Mouse (Mus musculus) T-helper 17 cell (primary cell): ENCODE data around the gene Rfc2.

Experiments used
- in situ Hi-C, 2 experiments: fragments of 300-600 bp; cut with MboI, MseI; formaldehyde crosslinking; loops; 1 replicate in 1 of 2; 2 replicates in 1 of 2; pipeline ENCODE4 v1.15.1; 2025; ENCODE audit warnings: high pct_unique_total_duplicates in 2 of 2

Rfc2 gene

GRCm38 (mm10) chr5:134581146-134581545 lies at the start of gene Rfc2:
TSS of gene Rfc2 (plus strand) at chr5:134581366.
- in situ Hi-C loops = loop anchor here in 1 of 2 experiments (10.0 kb wide), 1 partner anchor 784 kb away; the partner anchor contains the start of gene Nsun5

- in situ Hi-C loops = no loop called here
Measured at GRCm38 (mm10) chr5:134531585-134531984, 49.6 kb upstream of the Rfc2 start.

GRCm38 (mm10) chr5:134532417-134532816 lies 48.7 kb upstream of the Rfc2 start:
- in situ Hi-C loops = no loop called here

GRCm38 (mm10) chr5:134536036-134536435 lies 45.1 kb upstream of the Rfc2 start:
- in situ Hi-C loops = no loop called here

GRCm38 (mm10) chr5:134539891-134540290 lies 41.3 kb upstream of the Rfc2 start:
- in situ Hi-C loops = loop anchor here in 1 of 2 experiments (5.0 kb wide), 1 partner anchor 38 kb away; no protein-coding TSS in a partner anchor

GRCm38 (mm10) chr5:134540881-134541280 lies 40.3 kb upstream of the Rfc2 start:
- in situ Hi-C loops = loop anchor here in 1 of 2 experiments (5.0 kb wide), 1 partner anchor 39 kb away; no protein-coding TSS in a partner anchor

DNA sequence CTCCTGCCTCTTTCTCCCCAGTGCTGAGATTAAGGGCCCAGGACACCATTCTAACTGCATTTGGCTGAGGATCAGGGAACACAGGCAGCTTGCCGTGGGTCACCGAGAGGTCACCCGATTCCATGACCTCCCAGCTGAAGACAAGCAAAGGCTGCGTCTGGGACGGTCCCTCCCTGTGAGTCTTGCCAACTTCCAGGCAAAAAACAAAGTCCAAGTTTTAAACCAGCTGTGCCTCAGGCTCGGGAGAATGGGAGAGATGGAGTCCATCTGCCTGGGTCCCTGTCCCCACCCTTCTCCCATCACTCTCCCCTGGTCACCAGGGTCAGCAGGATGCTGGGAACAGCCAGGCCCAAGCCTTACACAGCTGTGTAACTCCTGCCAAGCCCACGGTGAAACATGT lies 39.5 kb upstream of the Rfc2 start:
- in situ Hi-C loops = loop anchor here in 1 of 2 experiments (5.0 kb wide), 1 partner anchor 39 kb away; no protein-coding TSS in a partner anchor

DNA sequence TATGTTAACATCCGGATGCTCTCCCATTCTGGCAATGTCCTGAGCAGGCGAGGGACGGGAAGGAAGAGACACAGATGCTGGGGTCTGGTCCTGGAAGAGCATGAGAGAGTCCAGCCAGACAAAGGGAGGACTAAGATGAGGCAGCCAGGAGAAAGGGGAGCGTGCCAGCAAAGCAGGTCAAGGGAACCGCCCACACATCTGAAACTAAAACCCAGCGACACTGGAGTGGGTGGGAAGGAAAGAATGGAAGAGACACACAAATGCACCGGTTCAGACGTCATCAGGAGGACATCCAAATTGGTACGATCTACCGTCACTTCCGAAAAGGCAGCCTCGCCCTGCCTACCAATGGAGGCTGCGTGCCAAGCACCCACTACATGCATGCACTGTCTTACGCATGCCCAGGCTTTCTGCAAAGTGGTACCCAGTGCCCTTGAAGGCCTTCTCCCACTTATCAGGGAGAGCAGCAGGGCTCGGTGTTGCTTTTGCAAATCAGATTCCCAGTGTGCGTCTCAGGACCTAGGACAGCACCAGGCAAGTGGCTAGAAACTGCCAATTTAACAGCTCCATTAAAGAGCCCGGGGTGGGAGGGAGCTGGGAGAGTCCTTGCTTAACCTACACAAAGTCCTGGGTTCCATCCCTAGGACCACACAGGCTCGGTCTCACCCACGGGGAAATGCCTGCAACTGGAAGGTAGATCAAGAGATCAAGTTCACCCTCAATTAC lies 36.5 kb upstream of the Rfc2 start:
- in situ Hi-C loops = loop anchor here in 1 of 2 experiments (5.0 kb wide), 1 partner anchor 42 kb away; no protein-coding TSS in a partner anchor

DNA sequence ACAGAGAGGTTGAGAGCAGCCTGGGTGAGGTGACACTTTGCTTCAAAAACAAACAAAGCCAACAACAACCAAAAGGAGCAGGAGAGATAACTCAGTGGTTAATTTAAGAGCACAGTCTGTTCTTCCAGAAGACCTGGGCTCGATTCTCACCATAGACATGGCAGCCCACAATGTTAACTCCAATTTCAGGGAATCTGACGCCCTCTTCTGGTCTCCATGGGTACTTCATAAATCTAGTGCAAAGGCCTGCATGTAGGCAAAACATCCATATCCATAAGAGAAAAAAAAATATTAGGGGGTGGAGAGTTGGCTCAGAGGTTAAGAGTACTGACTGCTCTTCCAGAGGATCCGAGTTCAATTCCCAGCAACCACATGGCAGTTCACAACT lies 35.9 kb upstream of the Rfc2 start:
- in situ Hi-C loops = no loop called here

DNA sequence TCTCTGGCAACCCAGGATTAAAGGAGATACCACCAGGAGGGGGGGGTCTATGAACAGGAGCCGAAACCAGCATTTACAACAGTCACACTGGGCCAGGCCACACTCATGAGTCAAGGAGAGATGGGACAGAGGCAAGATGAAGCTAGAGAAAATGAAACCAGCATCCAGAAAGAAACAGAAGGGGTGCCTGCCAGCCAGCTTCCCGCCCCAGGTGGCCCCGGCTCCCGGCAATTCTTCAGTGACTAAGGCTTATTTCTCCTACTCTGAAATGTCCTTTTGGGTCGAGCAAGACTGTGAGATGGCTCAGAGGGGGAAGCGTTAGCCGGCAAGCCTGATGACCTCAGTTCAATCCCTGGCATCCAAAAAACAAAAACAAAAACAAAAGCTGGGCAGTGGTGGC lies 34.4 kb upstream of the Rfc2 start:
- in situ Hi-C loops = no loop called here

GRCm38 (mm10) chr5:134548306-134548705 lies 32.9 kb upstream of the Rfc2 start:
- in situ Hi-C loops = no loop called here

DNA sequence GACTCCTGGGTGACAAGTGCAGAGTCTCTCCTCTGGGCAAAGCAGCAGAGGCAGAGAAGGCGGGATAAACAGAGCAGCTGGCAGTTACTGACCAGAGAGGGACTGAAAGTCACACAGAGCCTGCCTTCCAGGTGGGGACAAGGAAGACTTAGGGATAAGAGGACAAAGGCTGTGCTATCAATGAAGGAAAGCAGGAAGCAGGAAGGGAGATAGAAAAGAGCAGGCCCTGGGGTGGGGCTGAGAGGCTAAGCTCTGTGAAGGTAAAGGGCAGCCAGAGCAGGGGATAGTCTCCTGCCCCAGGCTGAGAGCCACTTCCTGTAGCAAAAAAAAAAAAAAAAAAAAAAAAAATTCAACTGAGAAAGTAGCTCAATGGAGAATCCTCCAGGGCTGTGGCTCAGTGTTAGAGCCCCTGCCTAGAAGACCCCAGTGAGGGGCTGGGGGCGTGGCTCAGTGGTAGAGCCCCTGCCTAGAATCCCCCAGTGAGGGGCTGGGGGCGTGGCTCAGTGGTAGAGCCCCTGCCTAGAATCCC lies 31.5 kb upstream of the Rfc2 start:
- in situ Hi-C loops = loop anchor here in 1 of 2 experiments (10.0 kb wide), 1 partner anchor 45 kb away; no protein-coding TSS in a partner anchor

DNA sequence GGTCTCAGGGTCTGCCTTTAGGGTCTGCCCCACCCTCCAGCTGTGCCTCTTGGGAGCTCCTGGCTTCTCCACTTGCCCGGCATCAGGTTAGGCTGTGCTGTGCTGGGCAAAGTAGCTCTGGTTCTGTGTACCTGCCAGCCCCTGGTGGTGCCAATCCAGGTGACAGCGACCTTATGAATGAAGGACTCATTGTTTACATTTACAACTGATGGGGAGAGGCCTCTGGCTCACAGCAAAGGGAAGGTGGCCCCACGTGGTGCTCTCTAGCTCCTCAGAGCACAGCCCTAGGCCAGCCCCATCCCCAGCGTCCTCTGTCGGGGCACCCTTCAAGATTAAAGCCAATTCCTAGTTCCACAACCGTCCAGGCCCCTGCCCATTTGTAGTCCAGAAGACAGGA lies 30.3 kb upstream of the Rfc2 start:
- in situ Hi-C loops = loop anchor here in 1 of 2 experiments (10.0 kb wide), 1 partner anchor 46 kb away; no protein-coding TSS in a partner anchor

GRCm38 (mm10) chr5:134551233-134552109 lies 29.7 kb upstream of the Rfc2 start:
- in situ Hi-C loops = loop anchor here in 1 of 2 experiments (10.0 kb wide), 1 partner anchor 47 kb away; no protein-coding TSS in a partner anchor

- in situ Hi-C loops = loop anchor here in 1 of 2 experiments (10.0 kb wide), 1 partner anchor 48 kb away; no protein-coding TSS in a partner anchor
Measured at GRCm38 (mm10) chr5:134552110-134552972, 28.8 kb upstream of the Rfc2 start, which contains the start of gene Clip2. TSS of gene Clip2 (minus strand) at chr5:134552434.

DNA sequence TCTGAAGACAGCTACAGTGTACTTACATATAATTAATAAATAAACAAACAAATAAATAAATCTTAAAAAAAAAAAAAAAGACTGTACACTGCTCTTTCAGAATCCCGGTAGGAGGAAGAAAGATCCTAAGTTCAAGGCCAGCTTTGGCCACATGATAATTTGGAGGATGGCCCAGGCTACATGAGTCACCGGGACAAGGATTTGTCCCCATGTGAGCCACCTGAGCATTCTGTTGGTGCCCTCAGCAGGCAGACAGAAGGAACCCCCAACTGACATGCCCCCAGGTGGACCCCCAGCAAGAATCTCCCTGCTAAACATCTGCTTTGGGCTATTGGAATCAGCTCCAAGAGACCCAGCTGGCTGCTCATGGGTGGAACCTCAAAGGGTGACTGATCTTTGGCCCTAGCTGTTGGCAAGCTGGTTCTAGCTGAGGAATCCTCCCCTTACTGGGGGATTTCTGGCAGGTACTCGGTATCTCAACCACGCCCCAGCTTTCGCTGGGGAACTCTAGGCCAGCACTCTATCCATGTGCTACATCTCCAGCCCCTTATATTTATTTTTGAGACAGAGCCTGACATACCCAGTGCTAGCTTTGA lies 27.1 kb upstream of the Rfc2 start:
- in situ Hi-C loops = loop anchor here in 1 of 2 experiments (10.0 kb wide), 1 partner anchor 49 kb away; no protein-coding TSS in a partner anchor

DNA sequence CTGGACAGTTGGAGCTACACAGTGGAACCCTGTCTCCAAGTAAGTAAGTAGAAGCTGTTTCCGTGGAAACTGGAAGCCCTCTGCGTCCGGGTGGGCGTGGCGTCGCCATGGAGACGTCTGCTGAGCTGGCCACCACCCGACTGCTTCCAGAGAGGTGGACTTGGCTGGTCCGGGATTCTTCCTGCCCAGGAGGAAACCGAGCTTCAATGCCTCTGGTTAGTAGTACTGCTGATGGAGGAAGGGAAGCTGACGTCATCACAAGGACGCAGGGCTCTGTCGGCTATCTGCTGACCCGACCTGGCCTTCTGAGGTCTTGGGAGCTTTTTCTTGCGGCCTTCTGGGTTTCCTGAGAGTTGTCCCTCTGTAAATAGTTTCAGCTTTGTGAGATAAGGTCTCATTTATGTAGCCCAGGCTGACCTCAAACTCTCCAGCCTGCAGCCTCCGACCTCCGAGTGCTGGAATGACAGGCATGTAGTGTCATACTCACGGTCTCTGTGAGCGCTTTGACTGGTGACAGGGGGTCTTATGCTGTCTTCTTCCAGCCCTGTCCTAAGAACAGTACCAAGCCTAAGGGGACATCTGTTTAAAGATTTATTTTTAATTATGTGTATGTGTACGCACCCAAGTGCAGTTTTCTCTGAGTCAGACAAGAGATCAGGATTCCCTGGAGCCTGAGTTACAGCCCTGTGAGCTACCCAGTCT lies 25.6 kb upstream of the Rfc2 start:
- in situ Hi-C loops = loop anchor here in 1 of 2 experiments (10.0 kb wide), 1 partner anchor 51 kb away; no protein-coding TSS in a partner anchor

- in situ Hi-C loops = no loop called here
Measured at GRCm38 (mm10) chr5:134560071-134560449, 21.1 kb upstream of the Rfc2 start, which contains the start of gene Syna. TSS of gene Syna (minus strand) at chr5:134560171.

- in situ Hi-C loops = no loop called here
Measured at GRCm38 (mm10) chr5:134560450-134561171, 20.6 kb upstream of the Rfc2 start.
